Mouse (Mus musculus) erythroblast, embryonic 14.5 days (primary cell): ENCODE measurements at regions not wholly inside any gene's neighbourhood (a gene's known extent, or its start where the extent isn't known, plus 50 kb on each side); places are given as distances from the start of the nearest gene placed in this dataset.

Experiments used
- GATA1 ChIP-seq: IDR thresholded peaks from 2 replicates; pipeline ENCODE4 v1.6.1; 2012; ENCODE audit warnings: low read length, inconsistent platforms, mixed read lengths
- TAL1 ChIP-seq: IDR thresholded peaks from 3 replicates; pipeline ENCODE4 v1.6.1; 2012; ENCODE audit warnings: low read length, inconsistent platforms, mixed read lengths

DNA sequence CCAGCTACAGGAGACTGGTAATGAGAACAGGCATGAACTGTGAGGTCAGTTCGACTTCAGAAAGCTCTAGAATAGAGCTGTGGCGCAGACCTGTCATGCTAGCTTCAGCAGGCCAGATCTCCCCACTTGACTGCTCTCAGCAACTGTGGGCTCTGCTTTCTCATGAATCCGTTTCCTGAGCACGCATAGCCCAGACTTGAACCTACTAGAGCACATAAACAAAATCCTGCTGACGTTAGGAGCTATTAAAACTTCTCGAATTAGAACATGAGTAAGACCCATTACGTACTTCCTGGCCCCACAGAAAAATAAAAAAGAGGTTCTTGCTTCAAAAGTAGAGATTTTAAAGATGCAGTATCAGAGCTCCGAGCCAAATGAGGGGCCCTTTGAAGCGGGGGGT lies 165.1 kb upstream of the Serp2 start:
- TF ChIP-seq TAL1, result no peak
- no peak for TF ChIP-seq GATA1
